ENCODE assay signal across 22 mouse cellular contexts in genomic region chr4:89500232-89500631, GRCm38 (mm10).
A peak's percentile ranks its signal among the peaks of the same experiment; 100 is the strongest.
DNase-seq lines count a peak whose midpoint lies in the region; ATAC-seq lines count a peak whose summit lies in the region.
"Had no signal": no experiment of that assay in that cellular context is flagged by ENCODE, and none has a peak within 500 bp of the region (broad histone marks: within the 10 kb centered on the region; RNA-seq: fewer than 3 reads in every experiment).

No protein-coding gene starts in this region.

- no peaks in the 10 kb centered on the region for H3K4me1 ChIP-seq in liver, embryonic 11.5 days (replicated peaks; ENCODE audit: control insufficient read depth, insufficient read depth, low read length)
- H3K4me1 ChIP-seq in liver, embryonic 13.5 days (replicated peaks) = peaks cover 20% of the 10 kb centered on the region
- H3K4me1 ChIP-seq: embryonic facial prominence, embryonic 15.5 days; heart, embryonic 12.5 days; hindbrain, embryonic 15.5 days had no signal

- H3K4me3 ChIP-seq in liver, embryonic 11.5 days (ENCODE audit: low read depth, low read length) = no peak overlapping the region
- H3K4me3 ChIP-seq in liver, embryonic 13.5 days (replicated peaks) = no peak overlapping the region
- H3K4me3 ChIP-seq: embryonic facial prominence, embryonic 15.5 days; erythroblast, embryonic 14.5 days; forebrain, embryonic 10.5 days; heart, adult 2 months; heart, embryonic 12.5 days; hindbrain, embryonic 15.5 days had no signal

- H3K9ac ChIP-seq in liver, embryonic 11.5 days (ENCODE audit: low read depth, low read length) = no peak overlapping the region
- no peak overlapping the region for H3K9ac ChIP-seq in liver, embryonic 13.5 days
- H3K9ac ChIP-seq: embryonic facial prominence, embryonic 15.5 days; heart, embryonic 12.5 days; hindbrain, embryonic 15.5 days had no signal

- H3K36me3 ChIP-seq in liver, embryonic 11.5 days (ENCODE audit: control insufficient read depth, insufficient read depth, low read length) = no peaks in the 10 kb centered on the region
- no peaks in the 10 kb centered on the region for H3K36me3 ChIP-seq in liver, embryonic 13.5 days
- H3K36me3 ChIP-seq: embryonic facial prominence, embryonic 15.5 days; forebrain, embryonic 10.5 days; heart, embryonic 12.5 days; hindbrain, embryonic 15.5 days had no signal

- no peak overlapping the region for H3K4me2 ChIP-seq in liver, embryonic 11.5 days
- H3K4me2 ChIP-seq in liver, embryonic 13.5 days = no peak overlapping the region
- H3K4me2 ChIP-seq: embryonic facial prominence, embryonic 15.5 days; heart, embryonic 12.5 days; hindbrain, embryonic 15.5 days had no signal

- DNase-seq in liver, embryonic 11.5 days (ENCODE audit: low spot score) = no peak
- no peak for DNase-seq in liver
- no peak for DNase-seq in liver, embryonic 13.5 days
- no peak for DNase-seq in B cell, adult 2 months
- no peak for DNase-seq in frontal cortex, postnatal 14 days (ENCODE audit: low spot score in 2 of 2)
- DNase-seq in heart, adult 9 months (ENCODE audit: low spot score in 2 of 2) = no peak
- DNase-seq: adrenal gland, adult 8-10 months; adrenal gland, postnatal 36 days; cerebellum, adult 11 months; cerebellum, adult 8-10 months; cerebellum, postnatal 14 days; embryo, embryonic 11 days; gastrocnemius, postnatal 14 days; heart, adult 2 months had no signal

- ATAC-seq in liver, embryonic 11.5 days (replicated peaks; ENCODE audit: low FRiP score) = peak; percentile 80
- ATAC-seq in liver, embryonic 13.5 days (ENCODE audit: low read depth) = peak; percentile 90
- ATAC-seq in megakaryocyte progenitor cell, adult 5-6 weeks (replicated peaks; ENCODE audit: poor library complexity) = 0 out of 2 replicates have a peak, but pooled peaks have one; percentile 23
- ATAC-seq: forebrain, embryonic 14.5 days had no signal

- WGBS in liver, embryonic 11.5 days = 31% methylated on average over 4 of the region's 4 CpGs
- WGBS in liver, embryonic 13.5 days (ENCODE audit: insufficient replicate concordance) = 24% methylated on average over 4 of the region's 4 CpGs

- no peaks in the 10 kb centered on the region for H3K27me3 ChIP-seq in liver, embryonic 11.5 days (replicated peaks; ENCODE audit: control insufficient read depth, insufficient read depth, low read length)
- no peaks in the 10 kb centered on the region for H3K27me3 ChIP-seq in liver, embryonic 13.5 days
- H3K27me3 ChIP-seq: CH12.LX; embryonic facial prominence, embryonic 15.5 days; heart, embryonic 12.5 days; hindbrain, embryonic 15.5 days had no signal

- H3K9me3 ChIP-seq in liver, embryonic 11.5 days (ENCODE audit: control insufficient read depth, low read length) = no peaks in the 10 kb centered on the region
- H3K9me3 ChIP-seq in liver, embryonic 13.5 days (replicated peaks) = no peaks in the 10 kb centered on the region
- H3K9me3 ChIP-seq: embryonic facial prominence, embryonic 15.5 days; forebrain, embryonic 10.5 days; heart, embryonic 12.5 days; hindbrain, embryonic 15.5 days had no signal

- H3K27ac ChIP-seq in liver, embryonic 11.5 days (ENCODE audit: low read depth, low read length) = no peak overlapping the region
- H3K27ac ChIP-seq in liver, embryonic 13.5 days = no peak overlapping the region
- H3K27ac ChIP-seq: embryonic facial prominence, embryonic 15.5 days; forebrain, embryonic 10.5 days; heart, adult 2 months; hindbrain, embryonic 15.5 days had no signal

Comparison
In these comparisons a context has a peak if more than half of its experiments do, and no peak if none do; other contexts are left out.
1. ATAC-seq: peak in every context shown above with its lines; median percentile 90 in liver, embryonic 13.5 days; 80 in liver, embryonic 11.5 days; 23 in megakaryocyte progenitor cell, adult 5-6 weeks.